Mouse (Mus musculus) liver, postnatal 0 days (tissue): ENCODE data around the gene Ptprj.

ENCODE experiments used
- CTCF ChIP-seq: sonication (generic); IDR thresholded peaks from 2 replicates; pipeline ENCODE4 v1.5.1; 2016; ENCODE audit warnings: antibody characterized with exemption, low read depth
- EP300 ChIP-seq: IDR thresholded peaks from 2 replicates; pipeline ENCODE4 v1.6.1; 2016; ENCODE audit warnings: antibody characterized with exemption, low read depth, mild to moderate bottlenecking

DNA sequence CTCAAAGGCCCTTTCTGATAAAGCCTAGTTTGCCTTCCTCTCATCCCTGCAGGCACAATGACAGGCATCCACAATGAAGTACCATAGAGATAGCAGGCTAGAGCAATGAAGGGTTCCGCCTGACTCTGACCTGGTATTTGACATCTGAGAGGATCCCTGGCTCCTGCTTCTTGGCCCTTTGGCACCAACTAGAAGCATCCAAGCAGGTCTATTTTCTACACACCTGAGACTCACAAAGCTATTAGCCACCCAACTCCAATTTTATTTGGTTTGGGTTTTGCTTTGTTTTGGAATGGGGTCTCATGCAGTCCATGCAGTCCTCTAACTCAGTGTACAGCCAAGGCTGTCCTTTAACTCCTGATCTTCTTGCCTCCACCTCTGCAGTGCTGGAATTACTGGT, 7.7 kb upstream of the Ptprj start:
- TF ChIP-seq EP300 (no peak), CTCF (no peak)
